Mouse (Mus musculus) heart, adult 2 months (tissue): ENCODE measurements around the gene Nhlh1. TPM values are rescaled to one million over a fixed set of nuclear protein-coding genes. Genes with fewer than 3 reads are reported as not detected.

ENCODE experiments used
- DNase-seq, 2 experiments: peaks; one replicate each; pipeline ENCODE4 v3.0.0; 2021
- H3K27ac ChIP-seq: fragments of 200-600 bp; 2 replicates; pipeline ENCODE4 v1.8.1; 2022
- H3K27me3 ChIP-seq: fragments of 200-500 bp; 2 replicates; pipeline ENCODE4 v1.6.1; 2012; ENCODE audit warnings: mild to moderate bottlenecking, low read length, inconsistent platforms, mixed read lengths; ENCODE audit not compliant: control insufficient read depth, insufficient read depth
- H3K36me3 ChIP-seq: fragments of 200-500 bp; 2 replicates; pipeline ENCODE4 v1.6.1; 2012; ENCODE audit warnings: low read length, inconsistent platforms; ENCODE audit not compliant: control insufficient read depth, insufficient read depth
- H3K4me1 ChIP-seq: fragments of 200-500 bp; 2 replicates; pipeline ENCODE4 v1.6.1; 2011; ENCODE audit warnings: low read length; ENCODE audit not compliant: control insufficient read depth, insufficient read depth
- H3K4me3 ChIP-seq: fragments of 200-600 bp; 2 replicates; pipeline ENCODE4 v1.8.1; 2022
- H3K79me2 ChIP-seq: fragments of 200-500 bp; replicated peaks from 2 replicates; pipeline ENCODE4 v1.6.1; 2012; ENCODE audit warnings: mild to moderate bottlenecking, inconsistent platforms, low read length, moderate library complexity, mixed read lengths; ENCODE audit not compliant: control insufficient read depth, insufficient read depth
- H3K9ac ChIP-seq: fragments of 200-500 bp; 2 replicates; pipeline ENCODE4 v1.6.1; 2012; ENCODE audit warnings: low read depth, mild to moderate bottlenecking, control low read depth, inconsistent platforms, low read length, mixed read lengths
- CTCF ChIP-seq: fragments of 200-600 bp; IDR thresholded peaks from 2 replicates; pipeline ENCODE4 v1.8.1; 2022; ENCODE audit warnings: antibody characterized with exemption, mild to moderate bottlenecking, moderate library complexity
- EP300 ChIP-seq: fragments of 200-500 bp; IDR thresholded peaks from 2 replicates; pipeline ENCODE4 v1.6.1; 2011; ENCODE audit warnings: low read depth, low read length, control low read depth; ENCODE audit not compliant: insufficient read depth
- POLR2A ChIP-seq: fragments of 200-500 bp; IDR thresholded peaks from 2 replicates; pipeline ENCODE4 v1.6.1; 2011; ENCODE audit warnings: mild to moderate bottlenecking, low read depth, low read length, control low read depth; ENCODE audit not compliant: insufficient read depth
- WGBS: fragments of 180-500 bp; shearing (Covaris S2); methylation state at CpG from one replicate; pipeline ENCODE4 v1.1.7; 2018; 5-methylcytosine and 5-hydroxymethylcytosine counted together
- intact Hi-C: fragments of 180-260 bp; cut with DNase I; formaldehyde crosslinking; loops from one replicate; pipeline ENCODE4 v1.15.1; 2025
- polyA plus RNA-seq: library from polyadenylated mRNA; depleted of rRNA; stranded (reverse); fragments of >200 nt; gene quantifications from 2 replicates; pipeline ENCODE4 v1.2.3, GENCODE M21; 2012; rRNA removed
- total RNA-seq, 2 experiments: library from RNA; stranded (reverse); gene quantifications; 2 replicates each; pipeline ENCODE4 v1.2.3; 2021

Nhlh1 gene
- total and polyA plus RNA-seq, 3 experiments: not detected

- intact Hi-C loops: no loop called here
- DNase-seq: no peak
- TF ChIP-seq CTCF (no peak), POLR2A (no peak), EP300 (no peak)
- Histone ChIP-seq H3K9ac (no peak overlapping the region), H3K4me1 (no peaks in the 10 kb centered on the region; the same call in 1 of the 2 replicates), H3K36me3 (no peaks in the 10 kb centered on the region), H3K79me2 (no peaks in the 10 kb centered on the region), H3K4me3 (no peak overlapping the region), H3K27ac (no peak overlapping the region), H3K27me3 (no peaks in the 10 kb centered on the region)
- 95% methylated on average over 21 of the region's 21 CpGs for WGBS
Observed at GRCm38 (mm10) chr1:172009406-172009805, 48.0 kb downstream of the Nhlh1 start.

- no peaks in the 10 kb centered on the region for H3K79me2 ChIP-seq
- no peak overlapping the region for H3K27ac ChIP-seq
- H3K36me3 ChIP-seq: no peaks in the 10 kb centered on the region
- no peaks in the 10 kb centered on the region for H3K27me3 ChIP-seq
- no peak for DNase-seq
- no peaks in the 10 kb centered on the region; the same call in 1 of the 2 replicates for H3K4me1 ChIP-seq
- WGBS: 91% methylated on average over 9 of the region's 9 CpGs
- intact Hi-C loops: no loop called here
- no peak for TF ChIP-seq POLR2A
- no peak overlapping the region for H3K9ac ChIP-seq
- no peak overlapping the region for H3K4me3 ChIP-seq
Observed at GRCm38 (mm10) chr1:172008351-172008750, 49.0 kb downstream of the Nhlh1 start.

GRCm38 (mm10) chr1:172007761-172008160 is 49.6 kb downstream of the Nhlh1 start:
- intact Hi-C loops: no loop called here
- WGBS: 98% methylated on average over 21 of the region's 21 CpGs
- no peak for DNase-seq
- TF ChIP-seq EP300: no peak
- no peak for TF ChIP-seq CTCF
- no peak for TF ChIP-seq POLR2A
- Histone ChIP-seq H3K4me3 (no peak overlapping the region), H3K27me3 (no peaks in the 10 kb centered on the region), H3K9ac (no peak overlapping the region), H3K4me1 (no peaks in the 10 kb centered on the region; the same call in 1 of the 2 replicates), H3K79me2 (no peaks in the 10 kb centered on the region), H3K36me3 (no peaks in the 10 kb centered on the region), H3K27ac (no peak overlapping the region)

Other genes starting within 250 kb of the Nhlh1 start
- gene Cd84, start 217.9 kb downstream of the Nhlh1 start, total RNA-seq: 1 to 10 TPM; 2.6 to 4.6 TPM
- gene Cd84, start 217.9 kb downstream of the Nhlh1 start, polyA plus RNA-seq: 1.6 and 2.2 TPM in 2 replicates
- under 1 TPM in 1 of 2 experiments, not detected in 1; 0.09 TPM for gene Gm10521, start 161.9 kb downstream of the Nhlh1 start, total RNA-seq
- gene Gm10521, start 161.9 kb downstream of the Nhlh1 start, polyA plus RNA-seq: 0.15 and 0.41 TPM in 2 replicates
- gene Slamf6, start 140.1 kb downstream of the Nhlh1 start, total RNA-seq: under 1 TPM; 0.14 to 0.81 TPM
- 0.41 and 0.53 TPM in 2 replicates for gene Slamf6, start 140.1 kb downstream of the Nhlh1 start, polyA plus RNA-seq
- 1 to 10 TPM; 1.3 TPM for gene Vangl2, start 29.1 kb downstream of the Nhlh1 start, total RNA-seq
- gene Vangl2, start 29.1 kb downstream of the Nhlh1 start, polyA plus RNA-seq: 1.3 and 1.9 TPM in 2 replicates
- 100 to 1,000 TPM in 1 of 2 experiments, 10 to 100 TPM in 1; 98.5 to 111 TPM for gene Copa, start 25.0 kb upstream of the Nhlh1 start, total RNA-seq
- 42.3 and 59.2 TPM in 2 replicates for gene Copa, start 25.0 kb upstream of the Nhlh1 start, polyA plus RNA-seq
- 10 to 100 TPM; 41.5 to 43.2 TPM for gene Ncstn, start 25.2 kb upstream of the Nhlh1 start, total RNA-seq
- 63.3 and 78.3 TPM in 2 replicates for gene Ncstn, start 25.2 kb upstream of the Nhlh1 start, polyA plus RNA-seq
- 100 to 1,000 TPM; 107 to 125 TPM for gene Pex19, start 69.2 kb upstream of the Nhlh1 start, total RNA-seq
- gene Pex19, start 69.2 kb upstream of the Nhlh1 start, polyA plus RNA-seq: 113 and 175 TPM in 2 replicates
- gene Dcaf8, start 90.5 kb upstream of the Nhlh1 start, total RNA-seq: 100 to 1,000 TPM; 100 to 116 TPM
- 62.7 and 93.8 TPM in 2 replicates for gene Dcaf8, start 90.5 kb upstream of the Nhlh1 start, polyA plus RNA-seq
- gene Pea15a, start 149.2 kb upstream of the Nhlh1 start, total RNA-seq: 10 to 100 TPM; 52.2 to 69.8 TPM
- gene Pea15a, start 149.2 kb upstream of the Nhlh1 start, polyA plus RNA-seq: 56.8 and 101 TPM in 2 replicates
- 1 to 10 TPM; 3.3 to 5.6 TPM for gene Casq1, start 162.3 kb upstream of the Nhlh1 start, total RNA-seq
- 51.7 and 53.8 TPM in 2 replicates for gene Casq1, start 162.3 kb upstream of the Nhlh1 start, polyA plus RNA-seq
- gene Atp1a4, start 200.8 kb upstream of the Nhlh1 start, total RNA-seq: not detected
- 0.10 and 0.35 TPM in 2 replicates for gene Atp1a4, start 200.8 kb upstream of the Nhlh1 start, polyA plus RNA-seq
- gene Igsf8, start 204.1 kb upstream of the Nhlh1 start, total RNA-seq: 10 to 100 TPM; 10.9 to 13.5 TPM
- 25.9 and 39.9 TPM in 2 replicates for gene Igsf8, start 204.1 kb upstream of the Nhlh1 start, polyA plus RNA-seq
- 100 to 1,000 TPM; 462 to 588 TPM for gene Atp1a2, start 240.5 kb upstream of the Nhlh1 start, total RNA-seq
- gene Atp1a2, start 240.5 kb upstream of the Nhlh1 start, polyA plus RNA-seq: 319 and 349 TPM in 2 replicates